Mouse (Mus musculus) right cerebral cortex, postnatal 25 days (tissue): ENCODE measurements around the gene Cxcl17.

ENCODE experiments used
- DNase-seq: peaks from one replicate; pipeline ENCODE4 v3.0.0; 2022

Cxcl17 gene

DNA sequence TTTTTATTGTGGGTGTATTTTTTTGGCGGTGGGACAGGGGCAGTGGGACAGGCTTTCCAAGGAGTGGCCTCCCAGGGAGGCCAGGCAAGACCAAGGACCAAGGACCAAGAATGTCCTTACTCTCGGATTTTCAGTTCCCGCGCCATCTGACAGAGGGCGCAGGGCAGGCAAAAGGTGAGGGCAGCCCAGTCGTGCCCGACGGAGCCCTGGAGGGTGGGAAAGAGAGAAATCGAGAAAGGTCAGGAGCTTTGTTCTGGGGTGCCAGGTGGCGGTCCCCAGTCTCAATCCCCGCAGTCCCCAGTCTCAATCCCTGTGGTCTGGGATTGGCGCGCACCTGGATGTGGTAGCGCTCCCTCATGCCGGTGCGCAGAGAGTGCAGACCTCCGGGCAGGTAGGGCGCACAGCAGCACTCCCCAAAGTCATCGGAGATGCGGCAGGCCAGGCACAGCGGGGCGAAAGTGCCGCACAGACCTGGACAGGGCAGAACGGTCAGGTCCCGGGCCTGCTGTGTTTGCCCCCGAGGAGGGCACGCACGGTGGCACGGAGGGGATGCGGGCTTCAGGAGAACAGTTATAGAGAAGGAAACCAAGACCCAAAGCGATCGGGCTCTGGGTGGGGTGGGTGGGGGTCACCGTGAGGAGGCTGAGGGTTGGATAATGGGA is 44.9 kb downstream of the Cxcl17 start:
- no peak for DNase-seq

DNA sequence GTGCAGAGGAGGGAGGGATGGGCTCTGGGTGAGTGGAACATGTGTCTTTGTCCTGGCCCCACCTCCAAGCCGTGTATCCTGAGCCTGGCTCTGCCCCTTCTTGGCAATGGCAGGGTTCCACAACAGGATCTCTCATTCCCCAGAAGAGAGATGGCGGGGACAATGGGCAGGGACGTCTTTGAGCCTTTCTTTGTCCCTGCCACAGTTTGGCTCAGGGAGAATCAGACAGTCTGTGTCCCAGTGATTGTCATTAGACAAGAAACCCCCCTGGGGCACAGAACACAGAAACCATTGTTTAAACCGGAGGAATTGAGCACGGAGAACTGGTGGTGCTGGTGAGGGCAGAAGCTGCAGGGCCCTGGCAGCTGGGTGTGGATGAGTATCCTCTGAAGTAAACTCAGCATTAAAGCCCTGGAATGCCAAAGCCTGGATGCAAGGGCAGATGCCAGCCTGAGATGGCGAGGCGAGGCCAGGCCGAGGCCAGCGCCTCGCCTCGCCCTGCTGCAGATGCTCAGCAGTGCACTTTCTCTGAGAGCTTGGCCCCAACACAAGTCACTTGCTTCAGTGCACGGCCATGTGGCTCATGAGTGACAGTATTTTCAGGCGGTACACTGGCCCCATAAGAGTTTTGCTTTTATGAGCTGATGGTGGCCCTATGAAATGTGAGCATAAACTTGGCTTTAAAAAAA is 46.6 kb downstream of the Cxcl17 start:
- no peak for DNase-seq

DNA sequence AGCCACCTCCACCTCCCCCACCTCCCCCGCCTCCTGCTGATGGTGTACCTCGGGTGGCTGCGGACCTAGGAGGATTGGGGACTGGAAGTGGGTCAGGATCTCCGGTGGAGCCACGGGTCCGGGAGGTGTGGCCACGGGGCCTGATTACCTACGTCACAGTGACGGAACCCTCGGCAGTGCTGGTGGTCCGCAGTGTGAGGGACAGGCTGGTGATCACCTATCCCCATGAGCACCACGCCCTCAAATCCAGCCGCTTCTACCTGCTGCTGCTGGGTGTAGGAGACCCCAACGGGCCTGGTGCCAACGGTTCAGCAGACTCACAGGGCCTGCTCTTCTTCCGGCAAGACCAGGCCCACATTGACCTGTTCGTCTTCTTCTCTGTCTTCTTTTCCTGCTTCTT is 49.1 kb downstream of the Cxcl17 start:
- no peak for DNase-seq

DNA sequence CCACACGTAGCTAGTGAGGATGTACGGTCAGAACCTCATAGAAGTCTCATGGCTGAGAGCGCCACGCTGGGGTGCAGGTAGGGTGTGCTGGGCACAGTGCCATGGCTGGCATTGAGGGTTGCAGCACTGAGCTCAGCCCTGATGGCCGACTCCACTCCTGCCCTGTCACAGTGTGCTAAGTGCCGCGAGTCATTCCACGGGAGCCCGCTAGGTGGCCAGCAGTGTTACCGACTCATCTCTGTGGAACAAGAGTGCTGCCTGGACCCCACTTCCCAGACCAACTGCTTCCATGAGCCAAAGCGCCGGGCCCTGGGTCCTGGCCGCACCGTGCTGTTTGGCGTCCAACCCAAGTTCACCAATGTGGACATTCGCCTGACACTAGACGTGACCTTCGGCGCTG is 49.5 kb downstream of the Cxcl17 start:
- no peak for DNase-seq

DNA sequence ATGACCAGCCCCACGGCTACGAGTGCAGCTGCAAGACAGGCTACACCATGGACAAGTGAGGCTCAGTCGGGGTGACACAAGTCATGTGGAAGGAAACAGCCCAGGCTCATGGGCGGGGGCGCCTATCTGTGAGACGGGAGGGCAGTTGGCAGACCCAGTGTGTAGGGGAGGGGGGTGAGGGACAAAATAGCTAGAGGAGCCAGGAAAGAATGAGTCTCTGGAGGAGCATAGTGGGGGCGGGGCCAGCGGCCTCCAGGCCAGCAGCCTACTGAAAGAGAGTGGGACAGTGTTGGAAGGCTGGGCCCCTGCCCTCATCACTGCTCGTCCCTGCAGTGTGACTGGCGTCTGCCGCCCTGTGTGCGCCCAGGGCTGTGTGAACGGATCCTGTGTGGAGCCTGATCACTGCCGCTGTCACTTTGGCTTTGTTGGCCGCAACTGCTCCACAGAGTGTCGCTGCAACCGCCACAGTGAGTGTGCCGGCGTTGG is 53.9 kb downstream of the Cxcl17 start:
- DNase-seq, result no peak
